Mouse (Mus musculus) thymus, adult 2 months (tissue): ENCODE measurements around the gene Tmem74b.

Source experiments
- CTCF ChIP-seq: fragments of 200-500 bp; IDR thresholded peaks from 2 replicates; pipeline ENCODE4 v1.5.1; 2012; ENCODE audit warnings: mild to moderate bottlenecking, control low read depth, low read length, moderate library complexity, borderline replicate concordance; ENCODE audit not compliant: control insufficient read depth, poor library complexity, insufficient read depth; ENCODE audit errors: extremely low read depth
- POLR2A ChIP-seq: fragments of 200-500 bp; IDR thresholded peaks from 2 replicates; pipeline ENCODE4 v1.6.1; 2012; ENCODE audit warnings: mild to moderate bottlenecking, low read length, control low read depth, moderate library complexity; ENCODE audit not compliant: control insufficient read depth, poor library complexity, insufficient read depth; ENCODE audit errors: extremely low read depth

DNA sequence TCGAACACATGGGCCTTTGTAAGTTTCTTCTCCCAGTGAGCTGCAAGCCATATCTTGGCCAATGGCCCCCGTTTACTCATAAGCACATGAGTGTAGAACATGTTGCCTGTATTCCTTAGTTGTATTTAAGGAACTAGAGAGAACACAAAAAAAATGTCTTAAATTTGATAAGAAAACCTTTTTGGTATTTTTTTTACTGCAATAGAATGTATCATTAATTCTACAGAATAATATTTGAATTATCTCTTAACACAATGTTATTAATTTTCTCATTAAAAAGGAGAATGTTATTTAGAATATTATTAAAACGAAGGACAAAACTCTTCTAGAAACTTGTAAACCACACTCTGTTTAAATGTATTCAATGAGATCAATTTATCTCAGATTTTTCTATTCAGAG is 33.4 kb upstream of the Tmem74b start, which contains the start of gene Rad21l:
- TF ChIP-seq POLR2A, result no peak
- TF ChIP-seq CTCF, result no peak
